Mouse (Mus musculus): Measurements from ENCODE around the gene Adck1.

- TF ChIP-seq CTCF (IDR thresholded peaks at IDR 0.05; ENCODE audit: insufficient read depth, low read length) = no peak
- no peak for TF ChIP-seq POLR2A (IDR thresholded peaks at IDR 0.05; ENCODE audit: borderline replicate concordance, extremely low read depth, low read depth, low read length)
These were observed 7.3 kb downstream of the Adck1 start for GRCm38 (mm10) chr12:88367673-88368072.

Data from lung, adult 2 months (tissue).